Mouse (Mus musculus): ENCODE data around the gene Car10. TPM values are rescaled to one million over a fixed set of nuclear protein-coding genes. Genes with fewer than 3 reads are reported as not detected.
A peak's percentile ranks its signal among the peaks of the same experiment; 100 is the strongest.

The Car10 gene
- total and polyA plus RNA-seq, 2 experiments from 2014 or later = 45.0 to 54.1 TPM

- no peaks in the 10 kb centered on the region for H3K27me3 ChIP-seq (ENCODE audit: insufficient read depth, low read length)
- WGBS = 52% methylated on average over 3 of the region's 3 CpGs
Measured at GRCm38 (mm10) chr11:93447566-93447965, 349.7 kb downstream of the Car10 start.

GRCm38 (mm10) chr11:93448290-93449256, 350.7 kb downstream of the Car10 start:
- 66% methylated on average over 12 of the region's 12 CpGs for WGBS
- no peak for DNase-seq (ENCODE audit: low spot score)
- H3K9ac ChIP-seq (replicated peaks; ENCODE audit: low read length) = no peak overlapping the region
- no peaks in the 10 kb centered on the region for H3K36me3 ChIP-seq (ENCODE audit: insufficient read depth, low read length)
- no peaks in the 10 kb centered on the region for H3K9me3 ChIP-seq (ENCODE audit: low read length)
- H3K4me3 ChIP-seq (ENCODE audit: low read length) = no peak overlapping the region
- no peak for ATAC-seq
- H3K4me2 ChIP-seq (ENCODE audit: low read depth, low read length) = no peak overlapping the region
- H3K27ac ChIP-seq = no peak overlapping the region
- no peaks in the 10 kb centered on the region for H3K4me1 ChIP-seq (ENCODE audit: insufficient read depth, low read length)
- TF ChIP-seq CTCF (IDR thresholded peaks at IDR 0.05; ENCODE audit: low read depth) = no peak
- no peaks in the 10 kb centered on the region for H3K27me3 ChIP-seq (ENCODE audit: insufficient read depth, low read length)

More at GRCm38 (mm10) chr11:93447566-93447965, 349.7 kb downstream of the Car10 start:
- TF ChIP-seq CTCF (IDR thresholded peaks at IDR 0.05; ENCODE audit: low read depth) = no peak
- H3K27ac ChIP-seq = no peak overlapping the region
- H3K4me2 ChIP-seq (ENCODE audit: low read depth, low read length) = no peak overlapping the region
- DNase-seq (ENCODE audit: low spot score) (no peak), ATAC-seq (no peak)
- no peak overlapping the region for H3K9ac ChIP-seq (replicated peaks; ENCODE audit: low read length)
- H3K4me1 ChIP-seq (ENCODE audit: insufficient read depth, low read length) = no peaks in the 10 kb centered on the region
- no peaks in the 10 kb centered on the region for H3K36me3 ChIP-seq (ENCODE audit: insufficient read depth, low read length)
- H3K9me3 ChIP-seq (ENCODE audit: low read length) = no peaks in the 10 kb centered on the region
- no peak overlapping the region for H3K4me3 ChIP-seq (ENCODE audit: low read length)

GRCm38 (mm10) chr11:93450535-93450934, 352.7 kb downstream of the Car10 start:
- no peaks in the 10 kb centered on the region for H3K27me3 ChIP-seq (ENCODE audit: insufficient read depth, low read length)
- no peak for TF ChIP-seq CTCF (IDR thresholded peaks at IDR 0.05; ENCODE audit: low read depth)
- no peaks in the 10 kb centered on the region for H3K9me3 ChIP-seq (ENCODE audit: low read length)
- no peak overlapping the region for H3K9ac ChIP-seq (replicated peaks; ENCODE audit: low read length)
- no peak overlapping the region for H3K27ac ChIP-seq
- peak; percentile 49 for ATAC-seq
- H3K36me3 ChIP-seq (ENCODE audit: insufficient read depth, low read length) = no peaks in the 10 kb centered on the region
- no peak overlapping the region for H3K4me2 ChIP-seq (ENCODE audit: low read depth, low read length)
- WGBS = 61% methylated on average over 7 of the region's 7 CpGs
- no peak for DNase-seq (ENCODE audit: low spot score)
- no peak overlapping the region for H3K4me3 ChIP-seq (ENCODE audit: low read length)
- H3K4me1 ChIP-seq (ENCODE audit: insufficient read depth, low read length) = no peaks in the 10 kb centered on the region

- H3K27ac ChIP-seq = no peak overlapping the region
- no peak overlapping the region for H3K4me3 ChIP-seq (ENCODE audit: low read length)
- no peak for TF ChIP-seq CTCF (IDR thresholded peaks at IDR 0.05; ENCODE audit: low read depth)
- no peaks in the 10 kb centered on the region for H3K36me3 ChIP-seq (ENCODE audit: insufficient read depth, low read length)
- H3K4me2 ChIP-seq (ENCODE audit: low read depth, low read length) = no peak overlapping the region
- no peak for DNase-seq (ENCODE audit: low spot score)
- H3K4me1 ChIP-seq (ENCODE audit: insufficient read depth, low read length) = no peaks in the 10 kb centered on the region
- no peak overlapping the region for H3K9ac ChIP-seq (replicated peaks; ENCODE audit: low read length)
- no peaks in the 10 kb centered on the region for H3K9me3 ChIP-seq (ENCODE audit: low read length)
- no peaks in the 10 kb centered on the region for H3K27me3 ChIP-seq (ENCODE audit: insufficient read depth, low read length)
- ATAC-seq = no peak
- WGBS = 76% methylated on average over 4 of the region's 4 CpGs
Measured at GRCm38 (mm10) chr11:93466221-93466620, 368.4 kb downstream of the Car10 start.

- no peak for ATAC-seq
- 79% methylated on average over 3 of the region's 3 CpGs for whole genome bisulfite sequencing
- no peak overlapping the region for H3K27ac ChIP-seq
Measured at GRCm38 (mm10) chr11:93467711-93468110, 369.9 kb downstream of the Car10 start.

GRCm38 (mm10) chr11:93470771-93471170, 372.9 kb downstream of the Car10 start:
- no peaks in the 10 kb centered on the region for H3K9me3 ChIP-seq (ENCODE audit: low read length)
- no peak overlapping the region for H3K27ac ChIP-seq
- no peak for ATAC-seq
- H3K4me2 ChIP-seq (ENCODE audit: low read depth, low read length) = 0 out of 2 replicates have a peak overlapping the region, but pooled peaks have one; percentile 21
- no peaks in the 10 kb centered on the region for H3K27me3 ChIP-seq (ENCODE audit: insufficient read depth, low read length)
- no peak overlapping the region for H3K9ac ChIP-seq (replicated peaks; ENCODE audit: low read length)
- H3K4me1 ChIP-seq (ENCODE audit: insufficient read depth, low read length) = no peaks in the 10 kb centered on the region
- no peaks in the 10 kb centered on the region for H3K36me3 ChIP-seq (ENCODE audit: insufficient read depth, low read length)
- H3K4me3 ChIP-seq (ENCODE audit: low read length) = no peak overlapping the region
- peak; percentile 22 for DNase-seq (ENCODE audit: low spot score)
- no peak for TF ChIP-seq CTCF (IDR thresholded peaks at IDR 0.05; ENCODE audit: low read depth)
- 27% methylated on average over 7 of the region's 7 CpGs for WGBS

More at GRCm38 (mm10) chr11:93467711-93468110, 369.9 kb downstream of the Car10 start:
- Histone ChIP-seq H3K4me2 (ENCODE audit: low read depth, low read length) (no peak overlapping the region), H3K4me3 (ENCODE audit: low read length) (no peak overlapping the region), H3K27me3 (ENCODE audit: insufficient read depth, low read length) (no peaks in the 10 kb centered on the region), H3K9me3 (ENCODE audit: low read length) (no peaks in the 10 kb centered on the region), H3K4me1 (ENCODE audit: insufficient read depth, low read length) (no peaks in the 10 kb centered on the region), H3K9ac (replicated peaks; ENCODE audit: low read length) (no peak overlapping the region), H3K36me3 (ENCODE audit: insufficient read depth, low read length) (no peaks in the 10 kb centered on the region)
- DNase-seq (ENCODE audit: low spot score) = no peak
- TF ChIP-seq CTCF (IDR thresholded peaks at IDR 0.05; ENCODE audit: low read depth) = no peak

Measured in hindbrain, postnatal 0 days (tissue).